ENCODE assay signal across 18 mouse cellular contexts in genomic region chr15:99671783-99672182, GRCm38 (mm10). TPM values are rescaled to one million over a fixed set of nuclear protein-coding genes. Genes with fewer than 3 reads are reported as not detected.
DNase-seq lines count a peak whose midpoint lies in the region; ATAC-seq and TF ChIP-seq lines count a peak whose summit lies in the region.
"Had no signal": no experiment of that assay in that cellular context is flagged by ENCODE, and none has a peak within 500 bp of the region (broad histone marks: within the 10 kb centered on the region; RNA-seq: fewer than 3 reads in every experiment).

No protein-coding gene starts in this region.

- TF ChIP-seq POLR2A in olfactory bulb, adult 2 months (IDR thresholded peaks at IDR 0.05; ENCODE audit: insufficient read depth, low read depth, low read length): no peak

- 0 out of 2 replicates have a peak overlapping the region, but pooled peaks have one; percentile 32 for H3K9ac ChIP-seq in embryonic facial prominence, embryonic 13.5 days
- H3K9ac ChIP-seq: liver, embryonic 13.5 days had no signal

- WGBS in embryonic facial prominence, embryonic 13.5 days: 73% methylated on average over 14 of the region's 14 CpGs
- WGBS in embryonic facial prominence, embryonic 10.5 days: 74% methylated on average over 14 of the region's 14 CpGs
- 77% methylated on average over 14 of the region's 14 CpGs for WGBS in midbrain, embryonic 10.5 days
- 63% methylated on average over 14 of the region's 14 CpGs for WGBS in olfactory bulb, adult 2 months

- no peaks in the 10 kb centered on the region for H3K9me3 ChIP-seq in embryonic facial prominence, embryonic 13.5 days
- H3K9me3 ChIP-seq in embryonic facial prominence, embryonic 10.5 days: no peaks in the 10 kb centered on the region
- no peaks in the 10 kb centered on the region for H3K9me3 ChIP-seq in midbrain, embryonic 10.5 days (replicated peaks)
- H3K9me3 ChIP-seq: liver, embryonic 13.5 days had no signal

- peaks cover 20% of the 10 kb centered on the region for H3K4me1 ChIP-seq in embryonic facial prominence, embryonic 13.5 days
- H3K4me1 ChIP-seq in embryonic facial prominence, embryonic 10.5 days: peaks cover 48% of the 10 kb centered on the region
- peaks cover 49% of the 10 kb centered on the region for H3K4me1 ChIP-seq in midbrain, embryonic 10.5 days
- peaks cover 45% of the 10 kb centered on the region for H3K4me1 ChIP-seq in olfactory bulb, adult 2 months (ENCODE audit: control insufficient read depth, insufficient read depth, low read length)

- no peak for DNase-seq in embryonic facial prominence, embryonic 10.5 days (ENCODE audit: low spot score)
- DNase-seq in right cerebral cortex, postnatal 25 days: peak; percentile 42
- DNase-seq in right cerebral cortex, postnatal 14 days: no peak
- DNase-seq in midbrain, embryonic 10.5 days (ENCODE audit: low spot score): no peak
- no peak for DNase-seq in c-Kit-positive CD71-positive TER-119-positive erythroid progenitor cells, embryonic 14.5 days (ENCODE audit: low spot score)
- DNase-seq in embryo, embryonic 11 days: no peak
- DNase-seq: B cell, adult 2 months; gastrocnemius, postnatal 10 days; kidney, postnatal 36 days; liver, embryonic 13.5 days; thymus, postnatal 36 days had no signal

- H3K4me2 ChIP-seq in embryonic facial prominence, embryonic 13.5 days: no peak overlapping the region

- no peak overlapping the region for H3K27ac ChIP-seq in embryonic facial prominence, embryonic 13.5 days
- H3K27ac ChIP-seq in embryonic facial prominence, embryonic 10.5 days (replicated peaks): no peak overlapping the region
- no peak overlapping the region for H3K27ac ChIP-seq in midbrain, embryonic 10.5 days (replicated peaks)
- no peak overlapping the region for H3K27ac ChIP-seq in olfactory bulb, adult 2 months (ENCODE audit: insufficient read depth, low read depth, low read length)
- H3K27ac ChIP-seq: liver, embryonic 13.5 days had no signal

- H3K27me3 ChIP-seq in embryonic facial prominence, embryonic 13.5 days: peaks cover 70% of the 10 kb centered on the region
- H3K27me3 ChIP-seq in embryonic facial prominence, embryonic 10.5 days (replicated peaks; ENCODE audit: low read depth, poor library complexity, severe bottlenecking): peaks cover 86% of the 10 kb centered on the region
- peaks cover 76% of the 10 kb centered on the region for H3K27me3 ChIP-seq in midbrain, embryonic 10.5 days (ENCODE audit: low read depth, poor library complexity, severe bottlenecking)

- no peak overlapping the region for H3K4me3 ChIP-seq in embryonic facial prominence, embryonic 13.5 days
- no peak overlapping the region for H3K4me3 ChIP-seq in embryonic facial prominence, embryonic 10.5 days
- H3K4me3 ChIP-seq in midbrain, embryonic 10.5 days: peak overlapping the region; percentile 68; the same call in 1 of the 2 replicates
- peak overlapping the region; percentile 93 for H3K4me3 ChIP-seq in olfactory bulb, adult 2 months (ENCODE audit: insufficient read depth, low read depth, low read length)
- H3K4me3 ChIP-seq: erythroblast, embryonic 14.5 days had no signal

- no peak for ATAC-seq in embryonic facial prominence, embryonic 13.5 days (ENCODE audit: insufficient number of reproducible peaks, insufficient read depth, low FRiP score, low TSS enrichment, low read depth)
- ATAC-seq: activated CD4-positive, CD25-positive, alpha-beta regulatory T cell, adult 4 months had no signal

- TF ChIP-seq CTCF in olfactory bulb, adult 2 months (IDR thresholded peaks at IDR 0.05; ENCODE audit: insufficient read depth, low read depth, low read length): no peak

- no peaks in the 10 kb centered on the region for H3K36me3 ChIP-seq in embryonic facial prominence, embryonic 13.5 days
- no peaks in the 10 kb centered on the region for H3K36me3 ChIP-seq in embryonic facial prominence, embryonic 10.5 days (replicated peaks)
- H3K36me3 ChIP-seq in midbrain, embryonic 10.5 days: no peaks in the 10 kb centered on the region
- H3K36me3 ChIP-seq: liver, embryonic 13.5 days had no signal

RNA-seq across cellular contexts. Expression of gene Asic1, which starts 1.6 kb away (rescaled TPM):
- 3.3 and 4.2 TPM in 2 replicates for polyA plus RNA-seq in embryonic facial prominence, embryonic 13.5 days (2015; fragmentation: Nextera tagmentation; extraction: Ambion mirVana)
- polyA plus RNA-seq in embryonic facial prominence, embryonic 10.5 days (2016; fragmentation: Nextera tagmentation; extraction: Ambion mirVana): 3.2 and 4.9 TPM in 2 replicates
- polyA plus RNA-seq in midbrain, embryonic 10.5 days (2016; fragmentation: Nextera tagmentation; extraction: Ambion mirVana): 6.0 and 14.9 TPM in 2 replicates
- polyA plus RNA-seq in olfactory bulb, adult 2 months (2012; ENCODE audit: insufficient read depth, insufficient read length, low replicate concordance, missing spikeins): not detected in 2 replicates
- polyA plus RNA-seq: erythroblast, embryonic 14.5 days had no signal

RNA-seq across cellular contexts. Expression of gene Racgap1, which starts 20.3 kb away (rescaled TPM):
- 131 and 132 TPM in 2 replicates for polyA plus RNA-seq in embryonic facial prominence, embryonic 13.5 days (2015; fragmentation: Nextera tagmentation; extraction: Ambion mirVana)
- polyA plus RNA-seq in embryonic facial prominence, embryonic 10.5 days (2016; fragmentation: Nextera tagmentation; extraction: Ambion mirVana): 146 TPM in 2 replicates
- polyA plus RNA-seq in midbrain, embryonic 10.5 days (2016; fragmentation: Nextera tagmentation; extraction: Ambion mirVana): 208 and 239 TPM in 2 replicates
- not detected in 2 replicates for polyA plus RNA-seq in olfactory bulb, adult 2 months (2012; ENCODE audit: insufficient read depth, insufficient read length, low replicate concordance, missing spikeins)

RNA-seq across cellular contexts. Expression of gene Smarcd1, which starts 30.1 kb away (rescaled TPM):
- polyA plus RNA-seq in embryonic facial prominence, embryonic 13.5 days (2015; fragmentation: Nextera tagmentation; extraction: Ambion mirVana): 55.0 and 73.1 TPM in 2 replicates
- polyA plus RNA-seq in embryonic facial prominence, embryonic 10.5 days (2016; fragmentation: Nextera tagmentation; extraction: Ambion mirVana): 83.3 and 89.1 TPM in 2 replicates
- 98.1 and 112 TPM in 2 replicates for polyA plus RNA-seq in midbrain, embryonic 10.5 days (2016; fragmentation: Nextera tagmentation; extraction: Ambion mirVana)
- 510 TPM in 1 of 2 replicates, not detected in the other for polyA plus RNA-seq in olfactory bulb, adult 2 months (2012; ENCODE audit: insufficient read depth, insufficient read length, low replicate concordance, missing spikeins)

RNA-seq across cellular contexts. Expression of gene Gm17349, which starts 33.5 kb away (rescaled TPM):
- not detected in 2 replicates for polyA plus RNA-seq in embryonic facial prominence, embryonic 13.5 days (2015; fragmentation: Nextera tagmentation; extraction: Ambion mirVana)
- not detected in 2 replicates for polyA plus RNA-seq in embryonic facial prominence, embryonic 10.5 days (2016; fragmentation: Nextera tagmentation; extraction: Ambion mirVana)
- polyA plus RNA-seq in midbrain, embryonic 10.5 days (2016; fragmentation: Nextera tagmentation; extraction: Ambion mirVana): not detected in 2 replicates
- polyA plus RNA-seq in olfactory bulb, adult 2 months (2012; ENCODE audit: insufficient read depth, insufficient read length, low replicate concordance, missing spikeins): not detected in 2 replicates
- polyA plus RNA-seq: activated CD4-positive, CD25-positive, alpha-beta regulatory T cell, adult 4 months; heart, embryonic 14.5 days; intestine, embryonic 16.5 days; liver, embryonic 13.5 days; stomach, embryonic 14.5 days had no signal

RNA-seq across cellular contexts. Expression of gene Gpd1, which starts 45.5 kb away (rescaled TPM):
- polyA plus RNA-seq in embryonic facial prominence, embryonic 13.5 days (2015; fragmentation: Nextera tagmentation; extraction: Ambion mirVana): 0.37 and 1.0 TPM in 2 replicates
- polyA plus RNA-seq in embryonic facial prominence, embryonic 10.5 days (2016; fragmentation: Nextera tagmentation; extraction: Ambion mirVana): 0.42 and 0.55 TPM in 2 replicates
- polyA plus RNA-seq in midbrain, embryonic 10.5 days (2016; fragmentation: Nextera tagmentation; extraction: Ambion mirVana): 0.40 and 0.62 TPM in 2 replicates
- polyA plus RNA-seq in olfactory bulb, adult 2 months (2012; ENCODE audit: insufficient read depth, insufficient read length, low replicate concordance, missing spikeins): not detected in 2 replicates

Comparison
In these comparisons a context has a peak if more than half of its experiments do, and no peak if none do; other contexts are left out.
1. H3K4me3 ChIP-seq: peak in midbrain, embryonic 10.5 days (single experiment) and olfactory bulb, adult 2 months (single experiment); none in embryonic facial prominence, embryonic 13.5 days (single experiment) and embryonic facial prominence, embryonic 10.5 days (single experiment).
2. RNA of gene Racgap1, which starts 20.3 kb away (polyA plus RNA-seq): 208 to 239 TPM in midbrain, embryonic 10.5 days, 146 TPM in embryonic facial prominence, embryonic 10.5 days and 131 to 132 TPM in embryonic facial prominence, embryonic 13.5 days; not detected in olfactory bulb, adult 2 months; every median in the first group is over 100 times any median in the second.